Mouse (Mus musculus): ENCODE measurements around the gene Glrx3.
A peak's percentile ranks its signal among the peaks of the same experiment; 100 is the strongest.

Glrx3 gene

DNA sequence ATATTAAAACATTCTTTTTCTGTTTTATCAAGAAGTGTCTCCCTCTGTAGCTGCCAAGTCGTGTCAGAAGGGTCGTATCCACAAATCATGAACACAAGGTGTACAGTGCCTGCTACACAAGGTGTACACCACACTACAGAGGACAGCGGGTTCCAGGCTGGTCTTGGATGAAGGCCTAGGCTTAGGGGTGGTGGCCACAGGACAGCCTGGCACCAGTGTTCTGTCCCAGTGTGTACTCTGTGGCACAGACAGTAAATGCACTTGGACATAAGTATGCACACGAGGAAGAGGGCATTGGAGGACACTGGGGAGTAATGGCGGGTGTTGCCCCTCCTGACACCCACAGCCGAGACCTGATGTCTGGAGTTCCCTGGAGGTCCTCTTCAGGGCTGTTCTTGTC is 34.7 kb downstream of the Glrx3 start:
- DNase-seq = no peak

DNA sequence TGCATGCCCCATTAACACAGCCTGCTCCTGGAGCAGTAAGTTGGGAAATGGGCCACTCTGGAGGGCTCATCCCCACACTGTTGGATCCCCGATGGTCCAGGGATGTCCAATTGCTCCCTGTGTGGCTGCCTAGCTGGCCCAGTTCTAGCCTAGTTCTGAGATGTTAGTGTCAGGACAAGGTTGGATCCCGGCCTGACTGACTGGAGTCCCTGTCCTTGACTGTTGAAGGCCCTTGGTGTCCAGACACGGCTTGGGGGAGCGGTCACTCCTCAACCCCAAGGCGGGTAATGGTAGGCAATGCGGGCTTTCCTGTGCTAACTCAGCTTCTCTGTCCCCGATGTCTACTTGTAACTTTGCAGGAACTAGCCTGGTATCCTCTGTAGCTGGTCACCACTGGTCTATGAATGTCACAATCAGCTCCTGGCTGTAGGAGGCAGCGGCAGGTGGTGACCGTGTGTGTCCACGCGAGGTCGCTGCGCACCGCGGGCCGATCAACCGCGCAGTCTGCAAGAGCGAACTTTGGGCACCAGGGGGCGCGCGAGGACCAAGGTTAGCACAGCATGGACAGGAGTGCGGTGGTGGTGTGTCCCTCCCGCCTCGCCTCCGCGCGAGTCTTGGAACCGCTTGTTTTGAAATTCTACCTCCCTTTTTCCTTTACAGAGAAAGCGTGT is 40.7 kb downstream of the Glrx3 start:
- DNase-seq = peak; percentile 58 to 67

DNA sequence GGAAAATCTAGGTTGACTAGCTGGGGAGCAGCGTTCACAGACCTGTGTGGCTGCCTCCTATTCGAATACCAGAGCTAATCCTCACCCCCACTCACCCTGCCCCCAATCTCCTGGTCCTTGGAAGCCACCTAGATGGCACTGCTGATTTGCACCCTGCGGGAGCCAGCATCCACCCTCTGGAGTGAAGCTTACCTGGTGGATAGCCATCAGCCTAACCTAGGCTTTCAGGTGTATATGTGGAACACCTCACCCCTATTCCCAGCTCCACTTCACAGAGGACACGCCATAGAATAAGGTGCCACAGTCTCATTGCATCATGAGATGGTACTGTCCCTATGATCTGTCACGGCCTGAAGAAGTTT is 41.2 kb downstream of the Glrx3 start:
- no peak for DNase-seq

DNA sequence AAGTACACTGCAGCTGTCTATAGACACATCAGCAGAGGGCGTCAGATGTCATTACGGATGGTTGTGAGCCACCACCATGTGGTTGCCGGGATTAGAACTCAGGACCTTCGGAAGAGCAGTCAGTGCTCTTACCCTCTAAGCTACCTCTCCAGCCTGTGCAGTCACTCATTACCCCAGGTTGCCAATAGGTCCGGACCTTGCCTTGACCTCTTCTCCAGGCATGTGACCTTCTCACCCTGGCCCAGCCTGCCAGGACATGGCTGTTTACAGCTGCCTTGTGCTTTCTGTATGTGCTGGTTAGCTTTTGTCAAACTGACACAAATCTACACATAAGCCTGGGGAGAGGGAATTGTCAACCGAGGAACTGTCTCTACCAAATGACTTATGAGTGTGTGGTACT is 43.4 kb downstream of the Glrx3 start:
- DNase-seq = no peak

DNA sequence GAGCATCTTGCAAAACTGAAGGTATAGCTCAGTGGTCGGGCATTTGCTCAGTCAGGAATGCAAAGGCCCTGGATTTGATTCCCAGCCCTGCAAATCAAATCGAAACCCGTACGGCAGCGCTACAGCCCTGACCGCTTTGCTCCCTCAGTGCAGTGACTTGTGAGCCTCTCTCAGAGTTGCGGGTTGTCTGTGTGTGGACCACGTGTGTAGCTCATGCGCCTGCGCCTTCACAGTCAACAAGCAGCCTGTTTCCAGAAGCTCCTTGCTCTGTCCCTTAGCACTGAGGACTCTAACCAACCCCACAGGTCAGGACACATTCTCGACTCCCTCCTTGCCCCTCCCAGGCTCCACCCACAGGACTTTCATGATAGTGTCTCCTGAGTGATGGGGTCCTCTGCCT is 46.6 kb downstream of the Glrx3 start:
- no peak for DNase-seq

DNA sequence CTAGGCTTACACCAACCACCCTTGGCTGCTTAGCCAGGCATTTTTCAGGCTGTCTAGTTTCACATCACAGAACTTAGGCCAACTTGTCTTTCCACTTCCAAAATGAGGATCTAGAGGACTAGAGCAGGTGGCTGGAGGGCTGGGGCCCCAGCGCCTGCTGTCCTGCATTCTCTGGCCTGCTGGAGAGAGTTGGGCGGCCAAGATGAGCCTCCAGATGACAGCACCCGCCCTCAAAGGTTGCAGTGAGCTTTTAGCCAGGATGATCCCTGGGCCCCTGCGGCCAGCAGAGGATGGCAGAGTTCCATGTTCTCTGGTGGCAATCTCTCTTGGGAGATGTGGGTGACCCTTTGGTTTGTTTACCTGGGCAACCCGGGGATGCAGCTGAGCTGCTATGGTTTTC is 51.0 kb downstream of the Glrx3 start:
- no peak for DNase-seq

DNA sequence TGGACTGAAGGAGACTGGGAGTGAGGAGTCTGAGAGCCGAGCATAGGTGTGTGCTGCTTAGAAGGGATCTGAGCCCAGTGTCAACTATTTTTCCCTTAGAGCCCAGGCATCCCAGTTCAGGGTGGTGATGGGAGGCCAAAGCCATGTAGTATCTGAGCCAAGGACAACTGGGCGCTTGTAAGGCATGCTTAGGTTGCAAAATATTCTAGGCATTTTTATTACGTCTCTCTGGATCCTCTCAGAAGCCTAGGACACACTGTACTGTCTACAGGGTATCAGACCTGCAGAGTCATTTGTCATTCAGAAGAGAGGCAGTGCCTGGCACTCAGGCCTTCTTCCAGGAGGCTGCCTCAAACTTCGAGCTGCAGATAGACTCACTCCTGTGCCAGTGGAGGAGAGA is 53.3 kb downstream of the Glrx3 start:
- DNase-seq = no peak

DNA sequence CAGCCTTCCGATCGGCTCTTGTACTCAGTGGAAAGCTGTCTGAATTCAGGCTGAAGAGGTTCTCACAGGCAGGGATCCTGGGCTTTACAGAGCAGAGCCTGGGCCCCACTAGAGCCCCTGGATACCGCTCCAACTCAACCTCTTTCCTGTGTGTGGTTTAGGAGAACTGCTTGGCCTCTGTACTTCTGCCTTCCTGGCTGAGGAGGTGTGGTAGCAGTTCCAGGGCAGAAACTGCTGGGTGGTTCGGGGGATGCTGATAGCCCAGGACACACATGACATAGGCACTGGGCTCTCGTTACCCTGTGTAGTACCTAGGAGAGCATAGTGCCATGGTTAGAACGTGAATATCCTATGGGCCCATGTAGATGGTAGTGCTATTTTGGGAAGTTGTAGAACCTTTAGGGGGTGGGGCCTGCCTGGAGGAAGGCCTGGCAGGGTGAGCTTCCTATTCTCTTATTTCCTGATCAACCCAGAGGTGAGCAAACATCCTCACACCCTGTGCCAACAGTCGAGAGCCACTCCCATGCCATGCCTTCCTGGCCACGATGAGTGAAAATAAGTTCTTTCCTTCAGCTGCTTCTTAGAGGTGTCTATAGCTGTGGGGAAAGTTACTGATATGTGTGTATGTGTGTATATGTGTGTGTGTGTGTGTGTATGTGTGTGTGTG is 55.0 kb downstream of the Glrx3 start:
- DNase-seq = no peak

DNA sequence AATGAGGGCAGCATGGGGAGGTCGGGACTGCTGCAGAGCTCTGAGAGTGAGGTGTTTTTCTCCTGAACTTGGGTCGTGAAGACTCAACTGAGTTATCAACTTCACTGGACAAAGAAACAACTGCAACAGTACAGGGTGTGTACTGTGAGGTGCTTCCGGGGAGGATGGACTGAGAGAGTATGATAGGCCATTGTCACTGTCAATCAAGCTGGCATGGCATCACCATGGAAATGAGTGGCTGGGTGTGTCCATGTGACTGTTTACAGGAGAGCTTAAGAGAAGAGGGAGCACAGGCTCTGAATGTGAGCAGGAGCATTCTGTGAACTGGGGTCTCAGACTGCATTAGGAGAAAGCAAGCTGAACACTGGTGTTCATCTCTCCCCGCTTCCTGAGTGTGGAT is 61.3 kb downstream of the Glrx3 start:
- DNase-seq = no peak

DNA sequence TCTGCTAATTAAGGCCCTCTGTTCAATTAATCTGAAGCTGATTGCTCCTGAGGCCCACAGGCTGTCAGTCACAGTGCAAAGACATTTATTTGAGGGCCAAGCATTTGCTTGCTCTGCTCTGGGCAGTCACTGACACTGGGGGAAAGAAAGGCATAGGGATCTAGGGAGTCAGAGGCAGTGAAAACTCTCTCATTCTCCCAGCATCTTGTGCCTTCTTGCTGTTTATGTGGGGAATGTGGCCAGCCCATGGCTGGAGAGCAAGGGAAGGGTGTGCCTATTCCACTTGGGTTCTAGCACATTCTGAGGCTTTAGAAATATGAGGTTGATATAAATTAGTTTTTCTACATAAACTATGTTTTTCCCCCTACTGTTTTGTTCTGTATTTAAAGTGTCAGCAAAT is 80.2 kb downstream of the Glrx3 start:
- no peak for DNase-seq

DNA sequence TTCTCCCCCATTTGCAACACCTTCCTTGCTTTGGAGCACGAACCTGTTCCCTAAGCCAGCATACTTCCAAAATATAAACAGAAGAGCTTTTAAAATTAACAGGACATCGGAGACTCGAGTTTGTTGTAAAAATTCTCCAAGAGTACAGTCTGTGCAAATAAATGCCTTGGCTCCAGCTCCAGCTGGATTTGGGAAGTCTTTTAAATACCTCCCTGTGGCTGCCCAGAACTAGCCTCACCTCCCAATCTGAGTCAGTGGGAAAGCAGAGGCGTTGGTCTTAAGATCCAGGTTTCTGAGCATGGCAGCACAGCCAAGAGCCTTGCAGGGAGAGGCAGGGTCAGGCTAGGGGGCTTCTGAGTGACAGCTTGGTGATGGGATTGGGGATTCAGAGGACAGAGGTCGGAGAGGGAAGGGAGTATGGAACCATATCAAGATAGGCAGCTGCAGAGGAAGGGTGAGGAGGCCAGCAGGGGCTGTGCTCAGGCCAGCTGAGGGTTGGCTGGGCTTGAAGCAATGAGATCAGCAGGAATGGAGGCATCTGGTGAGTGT is 80.7 kb downstream of the Glrx3 start:
- no peak for DNase-seq
